Mouse (Mus musculus): ENCODE results near the gene Kif18b.

The Kif18b gene

GRCm38 (mm10) chr11:102879558-102879957 lies 45.4 kb downstream of the Kif18b start:
- DNase-seq: no peak

- no peak for DNase-seq
These were observed 50.1 kb downstream of the Kif18b start for GRCm38 (mm10) chr11:102874801-102875334.

- peak; percentile 31 to 45 for DNase-seq
These were observed 60.7 kb downstream of the Kif18b start for GRCm38 (mm10) chr11:102864272-102864671.

GRCm38 (mm10) chr11:102859933-102860332 lies 65.0 kb downstream of the Kif18b start:
- DNase-seq: no peak

GRCm38 (mm10) chr11:102858951-102859350 lies 66.0 kb downstream of the Kif18b start:
- DNase-seq: no peak

GRCm38 (mm10) chr11:102855941-102856340 lies 69.0 kb downstream of the Kif18b start:
- no peak for DNase-seq

Measured in thymus, postnatal 36 days (tissue).